Mouse (Mus musculus): ENCODE measurements at regions not wholly inside any gene's neighbourhood (a gene's known extent, or its start where the extent isn't known, plus 50 kb on each side); places are given as distances from the start of the nearest gene placed in this dataset.

GRCm38 (mm10) chr16:26168216-26168615, 62.6 kb upstream of the P3h2 start:
- DNase-seq, result no peak

GRCm38 (mm10) chr16:26164066-26164465, 58.5 kb upstream of the P3h2 start:
- DNase-seq, result peak; percentile 28 to 57

GRCm38 (mm10) chr16:26163401-26163800, 57.8 kb upstream of the P3h2 start:
- DNase-seq, result no peak

- DNase-seq, result no peak
These were observed 52.0 kb upstream of the P3h2 start for GRCm38 (mm10) chr16:26157606-26158005.
